Mouse (Mus musculus) limb, embryonic 13.5 days (tissue): ENCODE measurements around the gene Ptgfr. TPM values are rescaled to one million over a fixed set of nuclear protein-coding genes. Genes with fewer than 3 reads are reported as not detected.

Source experiments
- polyA plus RNA-seq: library from polyadenylated mRNA; unstranded; fragments of >200 nt; fragmentation: Nextera tagmentation; extraction: Ambion mirVana; gene quantifications from 2 replicates; pipeline ENCODE4 v1.2.1, GENCODE M21; 2015

The Ptgfr gene
- polyA plus RNA-seq, 1 experiment from 2014 or later = 6.2 TPM

Other genes with a start within 250 kb of the Ptgfr start
- 0.48 and 0.51 TPM in 2 replicates for gene Ifi44, start 87.7 kb downstream of the Ptgfr start, polyA plus RNA-seq
- not detected in 2 replicates for gene Ifi44l, start 74.7 kb downstream of the Ptgfr start, polyA plus RNA-seq